Mouse (Mus musculus) G1E-ER4 (cell line): ENCODE measurements around the gene Slc22a17. TPM values are rescaled to one million over a fixed set of nuclear protein-coding genes. Genes with fewer than 3 reads are reported as not detected.

Experiments used
- GATA1 ChIP-seq: IDR thresholded peaks from one replicate; pipeline ENCODE4 v1.8.0; 2012; ENCODE audit warnings: low read length, inconsistent platforms
- polyA plus RNA-seq: library from polyadenylated mRNA; stranded (reverse); fragments of >175 nt; gene quantifications from 2 replicates; pipeline ENCODE4 v1.2.3, GENCODE M21; 2012

The Slc22a17 gene
- polyA plus RNA-seq = not detected in 2 replicates

GRCm38 (mm10) chr14:54912886-54913285 is at the start of gene Slc22a17:
TSS of gene Slc22a17 (minus strand) at chr14:54913132.
- TF ChIP-seq GATA1 = no peak

GRCm38 (mm10) chr14:54962714-54963113 is 49.8 kb upstream of the Slc22a17 start:
- no peak for TF ChIP-seq GATA1

GRCm38 (mm10) chr14:54961487-54961886 is 48.6 kb upstream of the Slc22a17 start:
- TF ChIP-seq GATA1 = no peak

- TF ChIP-seq GATA1 = no peak
Observed at GRCm38 (mm10) chr14:54960769-54961168, 47.8 kb upstream of the Slc22a17 start.

- no peak for TF ChIP-seq GATA1
Observed at GRCm38 (mm10) chr14:54959197-54959596, 46.3 kb upstream of the Slc22a17 start.

GRCm38 (mm10) chr14:54958503-54958902 is 45.6 kb upstream of the Slc22a17 start:
- no peak for TF ChIP-seq GATA1

GRCm38 (mm10) chr14:54956533-54956932 is 43.6 kb upstream of the Slc22a17 start:
- TF ChIP-seq GATA1 = no peak

- no peak for TF ChIP-seq GATA1
Observed at GRCm38 (mm10) chr14:54955481-54955880, 42.5 kb upstream of the Slc22a17 start.

- TF ChIP-seq GATA1 = no peak
Observed at GRCm38 (mm10) chr14:54954474-54954873, 41.5 kb upstream of the Slc22a17 start.

GRCm38 (mm10) chr14:54953664-54954206 is 40.8 kb upstream of the Slc22a17 start:
- TF ChIP-seq GATA1 = no peak

GRCm38 (mm10) chr14:54951587-54951986 is 38.7 kb upstream of the Slc22a17 start:
- TF ChIP-seq GATA1 = no peak

- TF ChIP-seq GATA1 = no peak
Observed at GRCm38 (mm10) chr14:54950493-54950892, 37.6 kb upstream of the Slc22a17 start.

- TF ChIP-seq GATA1 = no peak
Observed at GRCm38 (mm10) chr14:54948781-54949180, 35.8 kb upstream of the Slc22a17 start.

GRCm38 (mm10) chr14:54945975-54946704 is 33.2 kb upstream of the Slc22a17 start:
- TF ChIP-seq GATA1 = no peak

- TF ChIP-seq GATA1 = no peak
Observed at GRCm38 (mm10) chr14:54944939-54945338, 32.0 kb upstream of the Slc22a17 start.

GRCm38 (mm10) chr14:54943971-54944370 is 31.0 kb upstream of the Slc22a17 start:
- TF ChIP-seq GATA1 = no peak

GRCm38 (mm10) chr14:54942479-54942878 is 29.5 kb upstream of the Slc22a17 start:
- no peak for TF ChIP-seq GATA1
